Mouse (Mus musculus) MEL-GATA-1-ER (cell line): Measurements from ENCODE around the gene St3gal5.
"Not testable (repeated sequence)": the region's sequence is repeated elsewhere in the genome, so short reads cannot be mapped to it uniquely, and the experiment has no call there.

ENCODE experiments used
- DNase-seq: peaks from one replicate; pipeline ENCODE4 v3.0.0-alpha.2; 2012; ENCODE audit warnings: low read depth; ENCODE audit errors: extremely low read depth

The St3gal5 gene

DNA sequence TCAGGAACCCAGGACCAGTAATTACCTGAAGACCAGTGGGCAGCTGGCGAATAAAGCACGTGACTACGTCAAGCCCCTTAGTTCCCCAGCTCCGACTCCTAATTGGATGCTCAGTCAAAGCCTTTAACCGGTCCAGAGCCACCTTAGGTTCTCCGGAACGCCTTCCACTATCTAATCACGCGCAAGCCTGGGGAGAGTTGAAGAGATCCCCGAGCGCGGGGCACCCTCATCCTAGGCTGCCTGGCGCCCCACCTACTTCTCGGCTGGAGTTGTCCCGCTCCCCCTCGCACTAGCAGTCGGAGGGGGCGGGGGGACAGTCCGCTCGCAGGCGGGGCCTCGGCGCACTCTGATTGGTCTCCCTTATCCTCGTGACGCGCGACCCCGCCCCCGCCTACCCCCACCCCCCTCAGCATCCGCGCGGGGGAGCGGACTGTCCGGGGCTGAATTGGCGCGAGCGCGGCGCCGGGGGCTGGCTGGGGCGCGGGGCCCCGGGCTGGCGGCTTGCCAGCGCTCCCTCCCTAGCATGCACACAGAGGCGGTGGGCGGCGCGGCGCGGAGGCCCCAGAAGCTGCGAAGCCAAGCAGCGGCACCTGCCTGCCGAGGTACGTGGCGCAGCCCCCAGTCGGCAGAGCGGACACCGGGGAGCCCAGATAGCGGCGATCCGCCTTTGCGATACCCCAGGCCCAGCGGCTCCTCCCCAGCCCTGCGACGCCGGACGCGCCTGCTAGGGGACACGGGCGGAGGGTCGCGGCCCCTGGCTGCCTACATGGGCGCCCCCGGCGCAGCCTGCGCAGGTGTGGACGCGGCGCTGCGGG is at the start of gene St3gal5:
Gene St3gal5, plus strand, starts transcription at position 412 of the 815 bp plus-strand sequence.
- DNase-seq = peak; percentile 87

GRCm38 (mm10) chr6:72048643-72049042 is 48.7 kb upstream of the St3gal5 start:
- DNase-seq = no peak

DNA sequence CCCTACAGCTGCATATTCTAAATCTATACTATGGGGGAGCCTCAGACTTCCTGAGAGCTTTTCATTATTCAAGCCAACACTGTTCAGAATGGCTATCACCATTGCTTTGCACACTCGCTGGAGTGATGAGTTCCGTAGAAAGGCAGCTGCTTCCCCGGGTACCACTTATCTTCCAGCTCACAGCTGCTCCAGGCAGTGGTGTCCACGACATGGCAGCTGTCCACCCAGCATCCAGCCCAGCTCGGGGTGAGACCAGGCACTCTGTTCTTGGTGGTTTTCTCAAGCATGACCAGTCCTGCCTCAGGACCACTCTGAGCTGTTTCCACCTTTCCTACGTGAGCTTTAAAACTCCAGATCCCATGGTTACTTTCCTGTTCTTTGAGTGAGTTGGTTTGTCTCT is 47.5 kb upstream of the St3gal5 start:
- no peak for DNase-seq

GRCm38 (mm10) chr6:72050827-72051226 is 46.6 kb upstream of the St3gal5 start:
- no peak for DNase-seq

- no peak for DNase-seq
These were observed 46.1 kb upstream of the St3gal5 start for GRCm38 (mm10) chr6:72051247-72051646.

GRCm38 (mm10) chr6:72051757-72052156 is 45.6 kb upstream of the St3gal5 start:
- DNase-seq = no peak

DNA sequence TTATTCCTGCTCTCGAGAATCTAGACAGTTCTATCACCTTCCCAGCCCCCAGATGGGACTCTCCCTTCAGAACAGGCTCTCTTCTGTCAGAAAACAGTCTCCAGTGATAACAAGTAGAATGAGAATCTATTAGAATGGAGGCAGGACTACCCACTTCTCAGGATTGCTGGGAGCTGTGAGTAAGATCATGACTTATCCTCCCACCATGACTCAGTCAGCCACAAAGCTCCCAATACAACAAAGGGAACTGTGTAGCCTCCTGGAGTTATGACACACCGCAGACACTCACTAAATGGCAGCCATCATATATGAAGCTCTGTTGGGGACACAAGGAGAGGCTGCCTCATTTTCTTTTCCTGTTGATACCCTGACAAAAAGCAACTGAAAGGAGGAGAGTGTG is 40.8 kb upstream of the St3gal5 start:
- no peak for DNase-seq

GRCm38 (mm10) chr6:72058398-72058889 is 38.9 kb upstream of the St3gal5 start:
- no peak for DNase-seq

GRCm38 (mm10) chr6:72060677-72061076 is 36.7 kb upstream of the St3gal5 start:
- DNase-seq = not testable (repeated sequence)

- DNase-seq = no peak
These were observed 33.7 kb upstream of the St3gal5 start for GRCm38 (mm10) chr6:72063718-72064117.

DNA sequence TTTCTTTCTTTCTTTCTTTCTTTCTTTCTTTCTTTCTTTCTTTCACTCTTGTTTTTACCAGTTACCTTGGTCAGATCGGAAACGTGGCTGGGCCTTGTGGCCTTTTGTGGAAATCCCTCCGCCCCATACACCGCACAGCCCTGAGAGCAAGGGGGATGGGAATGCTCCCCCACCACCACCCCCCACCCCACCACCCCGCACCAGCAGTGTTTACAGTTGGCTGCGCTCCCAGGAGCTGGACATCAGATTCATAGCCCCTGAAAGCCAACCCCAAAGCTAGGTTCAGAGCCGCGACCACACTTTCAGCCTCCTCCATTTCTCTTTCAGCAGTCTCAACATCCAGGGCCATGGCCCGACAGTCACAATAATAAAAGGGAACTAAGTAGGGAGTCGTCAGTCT is 31.4 kb upstream of the St3gal5 start:
- DNase-seq = no peak

GRCm38 (mm10) chr6:72068436-72068835 is 29.0 kb upstream of the St3gal5 start:
- DNase-seq = no peak

- no peak for DNase-seq
These were observed 26.0 kb upstream of the St3gal5 start for GRCm38 (mm10) chr6:72071281-72071870.

DNA sequence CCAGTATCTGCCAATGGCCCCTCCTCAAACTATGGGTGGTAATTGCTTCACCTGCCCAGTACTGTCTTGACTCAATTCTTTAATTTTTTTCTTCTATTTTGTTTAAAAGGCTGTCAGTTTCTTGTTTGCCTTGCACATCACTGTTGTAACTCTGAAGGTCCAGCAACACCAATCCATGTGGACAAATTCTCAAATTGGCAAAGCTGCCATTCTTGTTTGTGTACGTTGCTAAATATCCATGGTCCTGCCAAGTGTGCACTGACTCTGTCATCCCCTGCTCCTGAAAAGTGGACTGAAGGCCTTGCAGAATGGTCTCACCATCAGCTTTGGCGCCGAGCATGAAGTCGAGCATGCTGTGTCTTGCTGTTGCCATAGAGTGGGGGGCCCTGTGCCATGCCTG is 23.6 kb upstream of the St3gal5 start:
- DNase-seq = no peak

DNA sequence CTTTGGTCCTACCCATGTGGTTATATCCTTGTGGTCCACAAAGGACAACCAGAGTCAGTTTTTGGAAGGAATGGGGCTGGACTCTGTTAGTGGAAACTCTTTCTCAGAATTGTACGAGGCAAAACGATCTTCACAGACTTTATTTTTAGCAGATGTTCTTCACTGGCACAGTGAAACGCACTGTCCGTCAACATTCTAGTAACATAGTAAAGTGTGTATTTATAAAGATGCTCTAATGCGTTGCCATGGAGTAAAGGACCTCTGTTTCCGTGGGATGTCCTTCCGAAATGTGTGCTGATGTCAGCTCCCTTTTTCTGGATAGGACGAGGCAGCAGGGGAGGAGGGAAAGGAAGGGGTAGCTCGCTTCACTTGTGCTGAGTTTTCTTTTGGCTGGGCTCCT is 20.9 kb upstream of the St3gal5 start:
- DNase-seq = no peak

DNA sequence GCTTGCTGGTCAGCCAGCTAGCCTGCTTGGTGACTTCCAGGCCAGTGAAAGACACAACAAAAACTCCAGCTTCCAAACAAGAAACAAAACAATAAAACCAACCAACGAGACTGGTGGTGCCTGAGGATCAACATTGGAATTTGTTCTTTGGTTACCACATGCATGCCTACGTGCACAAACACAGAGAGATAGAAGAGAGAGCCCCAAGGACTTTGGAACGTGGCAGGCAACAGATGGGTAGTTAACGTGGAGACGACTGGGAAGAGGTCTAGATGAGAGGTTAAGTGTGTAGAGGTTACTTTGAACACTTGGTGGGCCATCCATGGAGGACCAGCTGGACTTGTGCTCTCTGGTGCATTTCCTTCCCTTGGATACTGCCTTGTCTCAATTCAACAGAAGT is 19.2 kb upstream of the St3gal5 start:
- no peak for DNase-seq

- DNase-seq = no peak
These were observed 15.9 kb upstream of the St3gal5 start for GRCm38 (mm10) chr6:72081318-72082024.

- DNase-seq = no peak
These were observed 10.0 kb upstream of the St3gal5 start for GRCm38 (mm10) chr6:72087402-72087801.

GRCm38 (mm10) chr6:72089865-72090264 is 7.5 kb upstream of the St3gal5 start:
- DNase-seq = no peak

DNA sequence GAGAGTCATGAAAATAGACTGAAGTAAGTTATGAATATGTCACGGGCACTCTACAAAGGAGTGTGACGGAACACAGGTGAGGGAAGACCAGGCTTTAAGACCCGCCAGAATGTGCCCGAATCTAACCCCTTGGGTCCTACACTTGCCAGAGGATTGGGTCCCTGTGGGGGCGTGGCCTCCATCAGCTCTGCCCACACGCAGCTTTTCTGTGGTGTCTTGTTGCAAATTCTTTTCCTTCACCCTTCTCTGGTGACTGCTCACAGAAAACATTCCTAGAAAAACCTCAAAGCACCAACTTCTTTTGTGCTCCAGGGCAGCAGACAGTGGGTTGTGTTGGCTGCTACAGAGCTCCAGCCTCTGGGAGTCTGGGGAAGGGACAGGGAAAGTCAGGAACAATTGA is 6.4 kb upstream of the St3gal5 start:
- DNase-seq = no peak

- DNase-seq = no peak
These were observed 4.3 kb upstream of the St3gal5 start for GRCm38 (mm10) chr6:72093121-72093520.

DNA sequence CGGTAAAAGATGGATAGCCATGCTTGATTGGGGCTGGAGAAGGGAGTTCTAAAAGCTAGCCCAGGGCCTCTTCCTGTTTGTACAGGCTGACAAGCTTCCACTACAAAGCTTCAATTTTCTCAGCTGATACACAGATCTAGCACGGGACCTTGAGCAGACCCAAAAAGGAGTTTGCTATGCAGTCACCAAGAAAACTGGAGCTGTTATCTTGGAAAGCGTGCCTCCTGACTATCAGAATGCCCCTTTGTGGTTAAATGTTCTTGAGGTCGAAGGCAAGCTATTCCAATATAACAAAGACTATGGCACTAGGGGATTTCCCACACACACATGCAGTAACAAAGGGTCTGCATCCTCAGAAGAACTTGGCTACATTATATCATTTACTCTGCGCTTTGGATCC is 1.2 kb upstream of the St3gal5 start:
- DNase-seq = no peak
